Mouse (Mus musculus): Measurements from ENCODE around the gene Cpm.
"Not testable (repeated sequence)": the region's sequence is repeated elsewhere in the genome, so short reads cannot be mapped to it uniquely, and the experiment has no call there.

Gene Cpm

GRCm38 (mm10) chr10:117629169-117629971 lies at the start of gene Cpm:
Cpm (plus strand) TSS chr10:117629500.
- DNase-seq = peak; percentile 83

- no peak for DNase-seq
These were observed 49.5 kb upstream of the Cpm start for GRCm38 (mm10) chr10:117579771-117580284.

GRCm38 (mm10) chr10:117580405-117580804 lies 48.9 kb upstream of the Cpm start:
- DNase-seq = no peak

- no peak for DNase-seq
These were observed 48.1 kb upstream of the Cpm start for GRCm38 (mm10) chr10:117581007-117581752.

DNA sequence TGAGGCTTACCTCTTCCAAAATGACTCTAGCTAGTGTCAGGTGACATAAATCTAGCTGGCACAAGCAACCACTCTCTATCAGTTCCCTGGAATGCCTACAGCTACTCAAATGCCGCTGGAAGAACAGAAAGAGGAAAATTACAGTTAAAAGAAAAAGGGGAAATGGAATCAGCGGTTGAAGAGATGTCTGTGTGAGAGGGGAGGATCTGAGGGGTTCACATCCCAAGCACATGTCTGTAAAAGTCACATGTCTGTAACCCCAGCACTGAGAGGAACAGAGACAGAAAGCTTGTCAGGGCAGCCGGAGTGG lies 47.6 kb upstream of the Cpm start:
- DNase-seq = no peak

DNA sequence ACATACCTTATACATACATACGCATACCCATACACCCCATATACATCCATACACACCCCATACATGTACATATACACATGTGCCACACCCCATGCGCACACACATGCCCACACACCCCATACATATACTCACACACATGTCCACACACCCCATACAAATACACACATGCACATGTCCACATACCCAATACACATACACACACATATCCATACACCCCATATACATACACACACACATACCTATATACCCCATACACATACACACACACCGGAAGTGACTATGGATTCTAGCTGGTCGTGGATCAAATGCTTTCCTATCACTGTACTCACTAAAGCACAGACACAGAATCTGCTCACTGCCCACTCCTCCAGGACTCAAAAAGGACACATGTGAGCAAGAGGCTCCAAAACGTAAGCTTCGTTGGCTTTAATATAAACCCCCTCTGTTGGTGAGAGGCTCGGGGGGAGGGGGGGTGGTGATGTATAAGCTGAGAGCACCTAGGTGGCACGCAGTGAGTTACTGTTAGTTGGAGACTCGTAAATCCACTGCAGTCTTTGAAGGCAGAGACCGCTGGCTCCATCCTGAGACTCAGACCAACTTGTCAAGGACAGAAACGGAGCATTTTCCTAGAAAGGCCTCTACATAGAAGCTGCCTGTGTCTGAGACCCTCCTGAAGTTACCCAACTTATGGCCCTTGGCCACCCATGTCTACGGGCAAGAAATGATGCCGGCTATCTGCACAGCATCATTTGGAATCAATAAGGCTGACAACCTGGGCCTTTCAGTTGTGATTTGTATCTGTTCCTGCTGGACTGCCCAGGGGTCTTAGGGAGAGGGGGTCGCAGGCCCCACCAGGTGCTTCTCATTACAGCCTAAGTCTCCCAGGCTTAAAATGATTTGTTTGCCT lies 45.9 kb upstream of the Cpm start:
- DNase-seq = no peak

DNA sequence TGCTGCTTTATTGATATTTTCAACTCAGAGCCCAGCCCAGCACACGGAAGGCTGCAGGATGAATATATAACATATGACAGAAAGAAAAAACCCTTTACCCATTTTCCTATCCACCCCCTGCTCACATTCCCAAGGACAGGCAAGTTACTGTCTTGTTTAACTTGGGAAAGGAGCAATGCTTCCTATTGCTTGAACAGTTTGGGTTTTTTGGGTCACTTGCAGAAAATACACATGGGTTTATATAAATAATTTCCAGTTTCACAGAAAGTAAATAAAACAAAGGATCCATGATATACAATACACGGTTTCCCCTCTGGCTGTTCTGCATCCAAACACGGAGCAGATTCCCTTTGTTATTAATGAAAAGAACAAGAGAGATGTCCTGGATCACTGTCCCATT lies 45.2 kb upstream of the Cpm start:
- no peak for DNase-seq

- DNase-seq = no peak
These were observed 44.5 kb upstream of the Cpm start for GRCm38 (mm10) chr10:117584566-117585515.

- no peak for DNase-seq
These were observed 43.5 kb upstream of the Cpm start for GRCm38 (mm10) chr10:117585600-117586299.

DNA sequence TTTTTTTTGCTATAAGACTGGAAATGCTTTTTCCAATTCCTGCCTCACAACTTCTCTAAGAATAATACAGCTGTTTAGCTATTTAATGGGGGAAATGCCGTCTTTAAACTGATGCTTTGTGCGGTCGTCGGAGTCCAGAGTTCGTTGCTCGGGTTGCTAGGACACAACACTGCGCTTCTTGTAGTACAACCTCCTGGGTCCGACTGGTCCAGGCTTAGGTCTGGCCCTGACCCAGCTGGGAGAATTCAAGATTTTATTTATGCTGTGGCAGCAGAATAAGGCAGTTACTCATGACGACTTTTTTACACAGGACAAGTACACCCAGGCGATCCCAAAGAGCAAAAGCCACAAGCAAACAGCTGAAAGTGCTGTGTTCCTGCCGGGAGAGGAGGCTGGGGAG lies 42.4 kb upstream of the Cpm start:
- DNase-seq = peak; percentile 43

- DNase-seq = no peak
These were observed 42.0 kb upstream of the Cpm start for GRCm38 (mm10) chr10:117587335-117587734.

DNA sequence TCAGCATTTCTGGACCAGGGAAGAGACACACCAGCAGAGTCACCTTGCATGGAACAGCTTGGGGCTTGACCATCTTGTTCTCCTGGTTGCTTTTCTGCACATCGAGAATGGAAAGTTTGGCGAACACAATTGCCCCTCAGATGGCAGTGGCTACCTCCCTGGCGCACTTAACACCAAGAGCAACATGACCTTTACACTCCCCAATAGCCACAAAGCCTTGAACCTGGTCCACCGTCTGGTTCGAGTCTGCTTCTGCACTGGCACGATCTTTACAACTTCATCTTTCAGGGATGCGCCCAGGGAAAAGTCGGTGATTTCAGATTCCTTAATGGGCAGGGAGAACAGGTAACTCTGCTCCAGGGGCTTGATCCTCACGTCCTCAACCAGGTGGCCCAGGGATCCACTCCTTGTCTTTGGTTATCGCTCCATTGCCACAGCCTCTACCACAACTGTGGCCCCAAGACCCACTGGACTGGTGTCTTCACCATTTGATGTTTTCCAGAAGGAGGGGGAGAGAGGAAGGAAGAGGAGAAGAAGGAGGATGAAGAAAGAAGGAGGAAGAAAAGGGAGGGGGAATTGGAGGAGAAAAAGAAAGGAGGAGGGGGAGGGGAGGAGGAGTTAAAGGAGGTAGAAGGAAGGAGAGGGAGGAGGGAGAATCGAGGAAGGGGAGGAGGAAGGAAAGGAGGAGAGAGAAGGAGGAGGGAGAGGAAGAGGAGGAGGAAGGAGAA lies 40.7 kb upstream of the Cpm start:
- not testable (repeated sequence) for DNase-seq

DNA sequence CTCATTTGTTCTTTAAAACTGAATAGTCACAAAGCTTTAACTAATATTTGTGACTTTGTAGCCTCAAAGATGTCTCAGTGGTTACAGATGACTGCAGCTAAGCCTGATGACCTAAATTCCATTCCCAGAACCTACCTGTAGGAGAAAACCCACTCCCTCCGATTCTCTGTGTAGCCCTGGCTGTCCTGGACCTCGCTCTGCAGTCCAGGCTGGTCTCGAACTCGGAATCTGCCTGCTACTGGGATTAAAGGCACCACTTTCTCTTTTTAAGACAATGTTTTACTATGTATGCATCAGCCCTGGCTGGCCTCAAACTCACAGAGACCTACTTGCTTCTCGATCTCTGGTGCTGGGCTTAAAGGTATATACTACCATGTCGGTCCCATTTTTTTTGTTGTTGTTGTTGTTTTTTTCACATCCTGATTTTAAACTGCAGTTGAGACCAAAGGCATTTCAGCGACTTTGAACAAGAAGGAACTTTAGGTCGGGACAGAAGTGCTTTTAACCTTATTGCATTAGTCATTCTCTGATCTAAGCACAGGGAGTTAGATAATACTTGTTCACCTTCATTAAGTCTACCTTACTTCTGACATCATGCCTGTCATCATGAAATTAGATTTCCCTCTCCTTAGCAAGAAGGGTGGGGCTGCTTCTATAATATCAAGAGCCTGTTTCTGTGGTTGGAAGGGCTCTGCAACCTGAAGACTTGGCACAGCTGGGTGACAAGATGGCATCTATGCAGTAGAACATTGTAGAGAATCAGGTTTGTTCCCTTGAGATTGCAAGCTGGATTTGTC lies 40.0 kb upstream of the Cpm start:
- DNase-seq = no peak

DNA sequence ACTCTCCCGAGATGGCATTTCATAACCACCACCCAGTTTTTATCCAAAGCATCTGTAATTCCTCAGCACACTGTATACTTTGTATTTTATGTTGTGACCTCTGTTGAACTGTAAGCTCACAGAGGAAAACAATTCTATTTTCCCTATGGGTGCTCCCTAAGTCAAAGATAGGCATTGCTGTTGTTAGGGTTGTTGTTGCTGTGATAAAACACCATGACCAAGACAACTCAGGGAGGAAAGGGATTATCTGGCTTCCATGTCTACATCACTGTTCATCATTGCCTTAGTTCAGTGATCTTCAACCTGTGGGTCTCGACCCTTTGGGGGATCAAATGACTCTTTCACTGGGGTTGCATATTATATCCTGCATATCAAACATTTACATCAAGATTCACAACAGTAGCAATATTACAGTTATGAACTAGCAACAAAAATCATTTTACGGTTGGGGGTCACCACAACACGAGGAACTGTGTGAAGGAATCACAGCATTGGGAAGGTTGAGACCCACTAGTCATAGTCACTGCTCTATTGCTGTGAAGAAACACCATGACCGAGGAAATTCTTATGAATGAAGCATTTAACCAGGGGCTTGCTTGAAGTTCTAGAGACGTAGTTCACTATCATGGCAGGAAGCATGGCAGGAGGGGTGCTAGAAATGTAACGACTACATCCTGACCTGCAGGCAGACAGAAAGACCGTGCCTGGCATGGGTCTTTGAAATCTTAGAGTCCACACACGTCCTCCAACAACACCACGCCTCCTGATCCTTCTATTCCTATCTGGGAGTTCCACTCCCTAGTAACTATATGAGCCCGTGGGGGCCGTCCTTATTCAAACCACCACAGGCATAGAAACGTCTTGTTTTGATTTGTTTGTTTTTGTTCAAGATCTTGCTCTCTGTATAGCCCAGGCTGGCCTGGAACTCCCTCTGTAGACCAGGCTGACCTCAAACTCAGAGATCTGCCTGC lies 38.7 kb upstream of the Cpm start:
- DNase-seq = no peak

DNA sequence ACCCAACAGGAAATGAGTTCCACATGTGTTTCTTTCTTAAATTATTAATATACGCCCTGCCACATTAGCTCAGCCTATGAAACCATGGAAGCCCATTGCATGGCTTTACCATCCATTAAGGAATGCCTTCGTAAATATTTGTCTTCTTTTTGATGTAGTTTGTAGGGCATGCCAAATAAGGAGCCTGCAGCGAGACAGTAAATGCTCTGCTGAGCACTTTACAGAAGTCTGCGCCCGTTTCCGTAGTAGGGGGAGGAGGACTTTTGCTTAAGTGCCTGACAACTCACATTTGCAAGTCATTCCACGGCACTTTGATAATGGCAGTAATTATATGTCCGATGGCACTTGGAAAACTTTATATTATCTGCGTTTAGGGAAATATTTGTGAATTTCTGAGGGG lies 37.5 kb upstream of the Cpm start:
- DNase-seq = no peak

DNA sequence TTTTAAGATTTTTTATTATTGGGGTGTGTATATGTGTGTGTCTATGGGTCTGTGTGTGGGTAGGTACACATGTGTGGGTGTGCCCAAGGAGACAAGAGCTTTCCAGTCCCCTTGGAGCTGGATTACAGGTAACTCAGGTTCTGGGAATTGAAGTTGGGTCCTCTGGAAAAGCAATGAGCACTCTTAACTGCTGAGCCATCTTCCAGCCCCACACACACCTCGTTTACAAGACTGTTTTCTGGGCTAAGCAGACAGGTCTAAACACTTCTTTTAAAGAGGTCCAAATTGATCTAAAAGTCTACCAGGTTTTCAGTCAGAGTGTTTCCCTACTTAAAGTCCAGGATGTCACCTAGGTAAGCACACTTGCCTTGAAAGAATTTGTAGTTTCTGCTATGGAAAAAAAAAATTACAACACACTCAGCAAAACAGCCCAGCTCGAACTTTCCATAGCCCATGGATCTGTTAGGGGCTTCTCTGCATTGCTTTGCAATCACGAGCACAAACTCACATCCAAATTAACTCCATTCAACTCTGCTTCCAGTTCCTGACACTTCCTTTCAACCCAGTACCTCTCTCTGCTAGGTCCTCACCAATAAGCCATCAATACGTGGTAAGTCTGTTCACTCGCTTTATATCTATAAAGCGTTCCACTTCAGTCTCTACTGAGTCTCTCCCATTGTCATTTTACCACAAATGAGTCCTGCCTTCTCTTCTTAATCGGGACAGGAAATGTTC lies 36.8 kb upstream of the Cpm start:
- DNase-seq = no peak

DNA sequence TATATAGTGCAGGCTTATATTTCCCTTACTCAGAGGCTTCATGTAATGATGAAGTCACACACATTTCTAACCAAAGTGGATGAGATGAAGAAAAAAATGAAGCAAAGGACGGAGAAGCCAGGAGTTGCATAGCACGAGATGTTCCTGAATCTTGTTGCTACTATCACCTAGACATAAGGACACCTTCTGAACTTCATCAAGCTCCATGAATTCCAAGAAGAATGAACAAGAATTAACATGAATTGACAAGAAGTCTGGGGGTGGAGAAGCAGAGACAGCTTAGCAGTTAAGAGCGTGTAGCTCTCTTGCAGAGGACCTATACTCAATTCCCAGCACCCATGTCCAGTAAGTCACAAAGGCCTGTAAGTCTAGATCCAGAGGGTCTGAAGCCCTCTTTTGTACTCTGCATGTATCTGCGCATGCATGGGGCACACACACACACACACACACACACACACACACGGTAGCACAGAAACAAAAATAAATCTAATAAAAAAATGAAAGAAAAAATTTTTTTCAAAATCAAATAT lies 36.2 kb upstream of the Cpm start:
- DNase-seq = no peak

DNA sequence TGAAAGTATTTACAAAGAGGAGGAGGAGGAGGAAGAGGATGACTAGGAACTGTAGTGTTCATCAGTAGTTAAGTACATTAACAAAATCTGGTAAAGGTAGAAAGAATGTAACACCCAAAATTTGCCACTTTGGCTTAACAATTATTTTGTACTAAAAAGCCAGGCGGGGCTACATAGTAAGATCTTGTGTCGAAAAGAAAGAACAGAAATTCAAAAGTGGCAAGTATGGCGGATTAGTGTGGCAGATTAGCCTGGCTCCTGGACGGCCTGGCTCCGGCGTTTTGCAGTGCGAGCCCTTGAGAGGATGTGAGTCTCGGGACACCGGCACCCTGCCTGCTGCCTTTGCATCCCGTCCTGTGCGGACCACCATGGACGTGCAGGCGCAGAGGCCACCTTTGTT lies 35.4 kb upstream of the Cpm start:
- DNase-seq = no peak

Data from kidney, adult 11 months (tissue).